Mouse (Mus musculus) hindbrain, embryonic 11.5 days (tissue): ENCODE data around the gene Nln. TPM values are rescaled to one million over a fixed set of nuclear protein-coding genes. Genes with fewer than 3 reads are reported as not detected.

Experiments used
- ATAC-seq: fragments of 200-750 bp; cut with Nextera tagmentation; 2 replicates; pipeline ENCODE4 v1.8.0; 2017; ENCODE audit warnings: mild to moderate bottlenecking, moderate TSS enrichment, moderate library complexity; ENCODE audit not compliant: low FRiP score
- DNase-seq: peaks from one replicate; pipeline ENCODE4 v3.0.0-alpha.2; 2015; ENCODE audit warnings: low spot score
- H3K27ac ChIP-seq: fragments of 300-500 bp; sonication (generic); 2 replicates; pipeline ENCODE4 v1.5.1; 2014; ENCODE audit warnings: mild to moderate bottlenecking, low read depth, low read length
- H3K27me3 ChIP-seq: fragments of 300-500 bp; sonication (generic); 2 replicates; pipeline ENCODE4 v1.6.1; 2014; ENCODE audit warnings: mild to moderate bottlenecking, low read length, moderate library complexity, mixed read lengths; ENCODE audit not compliant: control insufficient read depth, insufficient read depth
- H3K36me3 ChIP-seq: fragments of 300-500 bp; sonication (generic); 2 replicates; pipeline ENCODE4 v1.6.1; 2014; ENCODE audit warnings: mild to moderate bottlenecking, low read length, moderate library complexity, mixed read lengths; ENCODE audit not compliant: control insufficient read depth, insufficient read depth
- H3K4me1 ChIP-seq: fragments of 300-500 bp; sonication (generic); replicated peaks from 2 replicates; pipeline ENCODE4 v1.6.1; 2014; ENCODE audit warnings: low read length, mixed read lengths; ENCODE audit not compliant: control insufficient read depth, insufficient read depth
- H3K4me2 ChIP-seq: fragments of 300-500 bp; sonication (generic); replicated peaks from 2 replicates; pipeline ENCODE4 v1.6.1; 2014; ENCODE audit warnings: mild to moderate bottlenecking, low read depth, low read length
- H3K4me3 ChIP-seq: fragments of 300-500 bp; sonication (generic); 2 replicates; pipeline ENCODE4 v1.5.1; 2014; ENCODE audit warnings: low read depth, low read length
- H3K9ac ChIP-seq: fragments of 300-500 bp; sonication (generic); 2 replicates; pipeline ENCODE4 v1.6.1; 2014; ENCODE audit warnings: low read depth, low read length
- H3K9me3 ChIP-seq: fragments of 300-500 bp; sonication (generic); 2 replicates; pipeline ENCODE4 v1.6.1; 2016; ENCODE audit warnings: low read length; ENCODE audit not compliant: control insufficient read depth
- WGBS: fragments of 180-500 bp; shearing (Covaris S2); extraction: QIAGEN DNeasy Blood & Tissue Kit; methylation state at CpG from one replicate; pipeline ENCODE4 v1.1.7; 2014; 5-methylcytosine and 5-hydroxymethylcytosine counted together
- polyA plus RNA-seq: library from polyadenylated mRNA; unstranded; fragments of >200 nt; fragmentation: Nextera tagmentation; extraction: Ambion mirVana; gene quantifications from 2 replicates; pipeline ENCODE4 v1.2.1, GENCODE M21; 2014

Nln gene
- polyA plus RNA-seq, 1 experiment from 2014 or later, result 22.8 TPM

DNA sequence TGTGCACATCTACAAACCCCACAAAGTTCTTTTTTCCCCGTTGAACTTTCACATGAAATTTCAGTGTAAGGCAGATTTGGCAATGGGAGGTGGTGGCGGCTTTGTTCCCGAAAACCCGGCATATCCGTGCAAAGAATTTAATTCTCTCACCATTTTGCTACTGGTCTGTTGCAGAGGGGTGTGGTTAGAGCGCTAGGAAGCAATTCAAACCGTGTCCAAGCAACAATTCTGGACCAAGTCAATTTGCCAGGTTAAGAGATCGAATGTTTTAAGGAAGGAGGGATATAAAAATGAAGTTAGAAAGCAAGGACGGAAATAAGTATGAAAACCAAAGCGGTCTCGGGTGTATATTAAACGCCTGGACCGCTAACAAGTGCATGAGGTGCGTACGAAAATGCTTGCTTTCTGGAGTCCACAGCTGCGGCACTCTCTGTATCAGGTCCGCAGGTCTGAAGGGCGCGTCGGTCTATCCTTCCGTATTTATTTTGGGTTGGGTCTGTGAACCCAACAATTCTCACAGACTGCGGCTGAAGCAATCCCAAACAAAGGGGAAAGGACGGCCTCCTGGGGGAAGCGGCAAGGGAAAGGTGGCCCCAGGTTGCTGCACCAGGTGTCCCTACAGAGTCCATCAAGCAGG is 645 bp downstream of the Nln start:
- no peaks in the 10 kb centered on the region for H3K36me3 ChIP-seq
- 0 out of 2 replicates have a peak, but pooled peaks cover 2% of the 10 kb centered on the region for H3K4me1 ChIP-seq
- peak overlapping the region; percentile 63 for H3K9ac ChIP-seq
- no peaks in the 10 kb centered on the region for H3K9me3 ChIP-seq
- peak overlapping the region; percentile 93 for H3K4me2 ChIP-seq
- ATAC-seq (peak; percentile 34), DNase-seq (peak; percentile 45)
- no peak overlapping the region for H3K27ac ChIP-seq
- peak overlapping the region; percentile 78 for H3K4me3 ChIP-seq
- no peaks in the 10 kb centered on the region for H3K27me3 ChIP-seq
- 1% methylated on average over 24 of the region's 24 CpGs for WGBS

DNA sequence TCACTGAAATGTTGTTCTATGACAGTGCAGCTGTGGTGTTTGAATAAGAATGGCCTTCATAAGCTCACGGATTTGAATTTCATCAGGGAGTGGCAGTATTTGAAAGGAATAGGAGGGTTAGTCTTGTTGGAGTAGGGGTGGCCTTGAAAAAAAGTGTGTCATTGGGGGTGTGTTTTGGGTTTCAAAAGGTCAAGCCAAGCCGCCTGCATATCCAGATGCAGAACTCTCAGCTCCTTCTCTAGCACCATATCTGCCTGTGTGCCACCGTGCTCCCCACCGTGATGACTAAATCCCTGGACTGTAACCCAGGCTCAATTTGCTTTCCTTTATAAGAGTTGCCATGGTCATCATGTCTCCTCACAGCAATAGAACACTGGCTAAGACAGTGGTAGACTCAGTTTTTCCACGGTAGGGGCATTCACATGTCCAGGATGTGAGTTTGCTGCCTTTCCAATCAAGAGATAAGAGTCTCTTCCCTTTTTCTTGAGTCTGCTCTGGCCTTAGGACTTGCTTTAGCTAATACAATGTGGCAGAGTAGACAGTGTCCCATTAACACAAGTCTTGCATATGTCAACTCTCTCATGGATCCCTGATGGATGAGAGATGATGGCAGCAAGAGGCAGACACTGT is 7.7 kb downstream of the Nln start:
- no peak for DNase-seq
- WGBS, result 90% methylated on average over 5 of the region's 5 CpGs
- Histone ChIP-seq H3K36me3 (no peaks in the 10 kb centered on the region), H3K4me1 (no peaks in the 10 kb centered on the region), H3K27ac (no peak overlapping the region), H3K4me3 (no peak overlapping the region), H3K27me3 (no peaks in the 10 kb centered on the region), H3K9me3 (no peaks in the 10 kb centered on the region), H3K9ac (no peak overlapping the region), H3K4me2 (no peak overlapping the region)
- ATAC-seq, result no peak

- no peaks in the 10 kb centered on the region for H3K27me3 ChIP-seq
These were observed 9.0 kb downstream of the Nln start for GRCm38 (mm10) chr13:104100416-104100815.

DNA sequence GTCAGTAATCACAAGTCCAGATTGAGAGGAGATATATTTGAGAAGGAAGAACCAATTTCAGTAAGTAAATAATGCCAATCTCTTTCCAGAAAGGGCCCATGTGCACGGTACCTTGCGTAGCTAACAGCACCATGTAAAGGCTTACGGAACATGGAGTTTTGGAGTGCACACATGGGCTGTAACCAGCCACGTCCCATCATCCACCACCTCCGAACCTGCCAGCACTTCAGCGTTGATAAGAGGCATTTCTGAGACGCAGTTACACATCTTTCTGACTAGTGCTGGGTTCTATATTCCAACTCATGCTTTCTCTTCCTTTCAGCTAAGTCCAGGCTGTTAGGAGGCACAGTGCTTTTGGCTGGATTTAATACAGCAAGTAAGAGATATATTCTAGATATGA is 12.2 kb downstream of the Nln start:
- no peaks in the 10 kb centered on the region for H3K27me3 ChIP-seq
- H3K36me3 ChIP-seq, result no peaks in the 10 kb centered on the region
- no peaks in the 10 kb centered on the region for H3K4me1 ChIP-seq
- H3K27ac ChIP-seq, result no peak overlapping the region
- H3K9ac ChIP-seq, result no peak overlapping the region
- no peak overlapping the region for H3K4me3 ChIP-seq
- H3K9me3 ChIP-seq, result no peaks in the 10 kb centered on the region
- no peak for DNase-seq
- ATAC-seq, result no peak
- WGBS, result 96% methylated on average over 7 of the region's 7 CpGs
- H3K4me2 ChIP-seq, result no peak overlapping the region

More at GRCm38 (mm10) chr13:104100416-104100815, 9.0 kb downstream of the Nln start:
- Histone ChIP-seq H3K4me2 (no peak overlapping the region), H3K4me1 (no peaks in the 10 kb centered on the region), H3K9me3 (no peaks in the 10 kb centered on the region), H3K4me3 (no peak overlapping the region), H3K36me3 (no peaks in the 10 kb centered on the region), H3K9ac (no peak overlapping the region), H3K27ac (no peak overlapping the region)
- no peak for DNase-seq
- 87% methylated on average over 4 of the region's 4 CpGs for WGBS
- ATAC-seq, result no peak

GRCm38 (mm10) chr13:104095955-104096354 is 13.5 kb downstream of the Nln start:
- WGBS, result 73% methylated on average over 7 of the region's 7 CpGs
- Histone ChIP-seq H3K9me3 (no peaks in the 10 kb centered on the region), H3K36me3 (no peaks in the 10 kb centered on the region), H3K4me2 (no peak overlapping the region), H3K27me3 (no peaks in the 10 kb centered on the region), H3K9ac (no peak overlapping the region), H3K4me3 (no peak overlapping the region), H3K27ac (no peak overlapping the region), H3K4me1 (no peaks in the 10 kb centered on the region)
- ATAC-seq (no peak), DNase-seq (no peak)

DNA sequence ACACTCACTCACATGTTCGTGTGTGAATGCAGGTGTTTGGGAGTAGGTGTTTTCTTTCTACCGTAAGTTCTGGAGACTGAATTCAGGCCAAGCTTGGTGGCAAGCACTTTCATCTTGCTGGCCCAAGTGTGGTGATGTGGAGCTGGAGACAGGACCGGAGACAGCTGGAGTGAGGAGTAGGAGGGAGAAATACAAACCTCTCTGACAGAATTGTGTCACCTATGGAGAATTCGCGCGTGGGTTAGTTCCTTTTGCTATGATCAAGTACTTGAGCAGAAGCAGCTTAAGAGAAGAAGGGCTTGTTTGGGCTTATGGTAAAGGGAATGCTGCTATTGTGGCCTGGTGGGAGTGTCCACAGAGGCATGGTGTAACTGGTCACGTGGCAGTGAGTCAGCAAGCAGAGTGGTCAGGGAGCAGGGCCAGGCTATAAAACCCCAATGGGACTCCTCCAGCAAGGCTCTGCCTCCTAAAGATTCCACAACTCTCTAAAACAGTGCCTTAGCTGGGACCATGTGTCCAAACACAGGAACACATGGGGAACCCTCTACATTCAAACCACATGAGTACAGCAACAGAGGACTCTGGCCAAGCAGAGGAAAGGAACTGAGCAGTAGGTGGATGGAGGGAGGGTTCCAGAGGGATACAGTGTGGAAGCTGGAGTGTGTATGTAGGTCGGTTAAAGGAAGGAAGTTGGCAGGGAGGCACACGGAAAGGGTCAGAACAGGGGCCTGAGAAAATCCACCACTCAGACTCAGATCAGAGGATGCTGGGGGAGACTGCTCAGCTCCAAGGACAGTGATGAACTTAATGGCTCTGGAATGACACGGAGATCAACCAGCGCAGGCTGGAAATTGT is 14.7 kb downstream of the Nln start:
- H3K4me2 ChIP-seq, result no peak overlapping the region
- H3K27me3 ChIP-seq, result no peaks in the 10 kb centered on the region
- H3K36me3 ChIP-seq, result no peaks in the 10 kb centered on the region
- no peak for DNase-seq
- WGBS, result 83% methylated on average over 11 of the region's 11 CpGs
- no peaks in the 10 kb centered on the region for H3K9me3 ChIP-seq
- no peak for ATAC-seq
- no peak overlapping the region for H3K27ac ChIP-seq
- no peaks in the 10 kb centered on the region for H3K4me1 ChIP-seq
- no peak overlapping the region for H3K4me3 ChIP-seq
- no peak overlapping the region for H3K9ac ChIP-seq

- Histone ChIP-seq H3K4me1 (no peaks in the 10 kb centered on the region), H3K27ac (no peak overlapping the region), H3K9me3 (no peaks in the 10 kb centered on the region), H3K4me3 (no peak overlapping the region), H3K27me3 (no peaks in the 10 kb centered on the region), H3K9ac (no peak overlapping the region), H3K36me3 (no peaks in the 10 kb centered on the region), H3K4me2 (no peak overlapping the region)
- WGBS, result 20% methylated on average over 1 of the region's 1 CpGs
- DNase-seq, result no peak
- ATAC-seq, result no peak
These were observed 17.7 kb downstream of the Nln start for GRCm38 (mm10) chr13:104091734-104092133.

DNA sequence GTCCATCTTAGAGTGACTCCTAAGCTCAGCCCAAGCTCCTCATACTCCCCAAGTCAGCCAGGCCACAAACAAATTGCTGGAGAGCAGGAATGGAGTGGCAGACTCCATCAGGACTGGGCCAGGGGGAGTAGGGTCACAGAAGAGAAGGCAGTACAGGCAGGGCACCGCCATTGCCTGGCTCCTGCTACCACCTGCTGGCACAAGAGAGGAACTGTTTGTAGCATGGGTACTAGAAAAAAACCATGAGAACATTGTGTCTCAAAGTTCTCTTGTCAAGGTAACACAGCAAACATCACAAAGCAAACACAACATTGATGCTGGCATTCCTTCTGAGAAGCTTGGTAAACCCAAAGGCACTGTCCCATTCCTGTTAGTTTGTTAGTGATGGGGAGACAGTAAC is 20.0 kb downstream of the Nln start:
- Histone ChIP-seq H3K9ac (no peak overlapping the region), H3K36me3 (no peaks in the 10 kb centered on the region), H3K9me3 (no peaks in the 10 kb centered on the region), H3K27ac (no peak overlapping the region), H3K4me3 (no peak overlapping the region), H3K4me1 (no peaks in the 10 kb centered on the region), H3K27me3 (no peaks in the 10 kb centered on the region), H3K4me2 (no peak overlapping the region)
- peak; percentile 69; the same call in 1 of the 2 replicates for ATAC-seq
- 25% methylated on average over 1 of the region's 1 CpGs for WGBS
- peak; percentile 59 for DNase-seq
